Mouse (Mus musculus): ENCODE data around the gene Ifrd1.
"Not testable (repeated sequence)": the region's sequence is repeated elsewhere in the genome, so short reads cannot be mapped to it uniquely, and the experiment has no call there.

Ifrd1 gene

DNA sequence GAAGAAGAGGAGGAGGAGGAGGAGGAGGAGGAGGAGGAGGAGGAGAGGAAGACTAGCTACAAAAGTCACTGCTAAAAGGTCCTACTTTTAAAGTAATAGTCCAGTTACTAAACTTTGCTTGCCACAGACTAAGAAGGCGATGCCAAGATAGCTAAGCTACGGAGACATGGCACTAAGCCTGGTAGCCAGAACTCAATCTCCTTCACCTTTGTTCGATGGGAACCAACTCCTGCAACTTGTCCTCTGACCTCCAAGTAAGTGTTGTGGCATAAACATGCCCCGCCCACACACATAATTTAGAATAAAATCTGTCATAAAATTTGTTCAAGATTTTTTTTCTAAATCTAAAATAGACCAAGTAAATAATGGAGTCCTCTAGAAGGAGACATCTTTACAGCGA lies 50.3 kb downstream of the Ifrd1 start:
- DNase-seq = no peak

DNA sequence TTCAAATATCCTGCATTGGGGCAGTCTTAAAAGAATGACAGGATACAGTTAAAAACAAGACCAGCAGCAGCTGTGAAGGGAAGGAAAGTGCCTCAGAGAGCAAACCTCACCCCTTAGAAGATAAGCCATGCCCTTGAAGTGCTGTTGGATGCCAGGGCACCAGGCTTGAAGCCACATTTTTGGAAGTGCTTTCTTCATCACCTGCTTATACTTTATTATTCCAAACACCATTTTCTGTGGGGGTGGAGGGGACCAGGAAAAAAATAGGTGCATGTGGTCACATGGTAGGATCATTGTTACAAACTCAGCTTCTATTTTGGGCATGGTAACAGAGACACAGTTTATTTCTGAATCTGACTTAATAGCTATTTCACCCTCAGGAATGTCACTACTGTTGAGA lies 50.8 kb downstream of the Ifrd1 start:
- DNase-seq = no peak

DNA sequence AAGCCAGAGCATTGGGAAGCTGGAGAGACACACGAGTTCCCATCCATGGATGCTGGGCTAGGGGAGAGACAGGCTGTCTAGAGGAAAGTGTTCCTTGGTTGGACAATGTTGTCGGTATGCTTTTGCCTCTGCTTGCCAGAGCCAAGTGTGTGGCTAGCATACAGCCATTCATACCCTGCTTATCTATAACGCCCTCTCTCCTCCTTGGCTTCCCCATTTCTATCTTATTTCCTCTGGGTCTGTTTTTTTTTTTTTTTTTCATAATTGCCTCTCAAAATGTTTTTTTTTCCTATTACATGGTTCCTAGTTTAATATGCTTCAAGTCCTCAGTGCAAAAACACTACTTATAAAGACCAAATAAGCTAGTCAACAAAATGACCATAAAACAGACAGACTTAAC lies 62.8 kb downstream of the Ifrd1 start:
- DNase-seq = no peak

DNA sequence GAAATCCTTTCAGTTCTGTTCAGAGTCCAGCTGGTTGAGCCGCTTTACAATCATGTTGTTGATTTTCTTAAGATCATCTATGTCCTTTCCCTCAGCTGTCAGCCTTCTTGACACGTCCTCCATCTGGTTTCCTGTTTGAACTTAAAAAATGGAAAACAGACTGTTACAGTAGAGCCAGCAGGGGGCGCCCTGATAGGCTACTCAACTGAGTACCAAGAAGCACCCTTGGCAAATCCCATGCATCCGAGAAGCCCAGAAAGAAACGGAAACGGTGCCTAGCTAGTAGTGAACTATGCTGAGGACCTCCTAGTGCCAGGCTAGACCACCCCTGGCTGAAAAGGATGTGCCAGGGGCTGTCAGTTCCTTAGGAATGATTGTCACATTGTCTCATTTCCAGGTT lies 71.2 kb downstream of the Ifrd1 start:
- peak in 1 of 2 experiments; percentile 24 for DNase-seq

DNA sequence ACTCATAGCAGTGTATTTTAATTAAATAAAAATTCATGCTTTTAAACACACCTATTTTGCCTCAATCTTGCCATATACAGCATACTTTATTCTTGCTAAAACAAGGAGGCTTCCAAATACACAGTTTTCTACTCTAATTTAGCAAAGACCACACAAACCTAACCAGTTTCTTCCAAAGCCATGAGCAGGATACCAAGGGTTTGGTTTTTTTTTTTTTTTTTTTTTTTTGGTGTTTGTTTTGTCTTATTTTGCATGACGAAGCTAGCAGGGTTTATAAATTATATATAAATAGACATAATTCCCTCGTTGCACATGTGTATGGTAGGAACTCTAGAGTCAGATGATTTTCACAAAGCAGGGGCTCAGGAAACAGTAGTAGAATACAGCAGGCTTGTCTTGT lies 72.1 kb downstream of the Ifrd1 start:
- DNase-seq = no peak

DNA sequence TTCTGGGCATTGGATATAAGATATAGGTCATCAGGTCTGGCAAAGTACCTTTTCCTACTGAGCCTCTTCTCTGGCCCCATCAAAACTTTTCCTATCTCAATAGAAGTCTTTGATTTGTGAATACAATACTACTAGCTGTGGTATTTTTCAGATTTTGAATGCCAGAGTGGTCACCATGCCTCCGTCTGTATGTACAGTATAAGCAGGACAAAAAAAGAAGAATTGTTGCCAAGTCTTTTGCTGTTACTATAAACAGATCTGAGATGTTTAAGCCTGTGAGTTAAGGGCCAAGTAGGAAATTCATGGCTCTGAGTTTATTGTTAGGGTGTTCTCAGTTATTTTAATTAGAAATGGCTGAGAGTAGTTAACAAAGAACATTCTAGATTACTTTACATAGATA lies 73.1 kb downstream of the Ifrd1 start:
- DNase-seq = not testable (repeated sequence)

DNA sequence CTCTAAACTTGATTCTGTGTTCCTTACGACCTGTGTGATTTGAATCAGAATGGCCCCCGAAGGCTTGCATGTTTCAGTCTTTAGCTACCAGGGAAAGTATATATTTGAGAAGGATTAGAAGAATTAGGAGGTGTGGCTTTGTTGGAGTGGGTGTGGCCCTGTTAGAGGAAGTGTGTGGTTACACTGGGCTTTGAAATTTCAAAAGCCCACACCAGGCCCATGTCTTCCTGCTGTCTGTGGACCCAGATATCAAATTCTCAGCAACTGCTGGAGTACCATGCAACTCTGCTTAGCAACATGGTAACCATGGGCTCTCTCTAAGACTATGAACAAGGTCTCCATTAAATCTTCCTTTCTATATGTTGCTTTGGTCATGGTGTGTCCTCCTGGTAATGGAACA lies 76.7 kb downstream of the Ifrd1 start:
- no peak for DNase-seq

DNA sequence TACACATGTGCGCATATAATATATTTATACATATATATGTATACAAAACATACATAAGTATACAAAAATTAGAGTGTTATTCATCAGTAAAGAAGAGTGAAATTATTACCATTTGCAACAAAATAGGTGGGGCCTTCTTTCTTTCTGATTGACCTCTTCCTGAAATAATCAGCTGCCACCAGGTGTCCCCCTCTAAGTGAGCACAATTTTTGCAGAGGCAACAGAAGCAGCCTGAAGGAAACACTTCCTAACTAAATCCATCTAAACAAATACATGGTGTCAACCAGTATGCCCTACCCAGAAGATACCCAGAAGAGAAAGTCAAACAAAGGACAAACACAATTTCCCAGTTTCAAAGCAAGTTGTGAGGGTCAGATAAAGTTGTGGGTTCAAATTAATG lies 78.6 kb downstream of the Ifrd1 start:
- DNase-seq = no peak

DNA sequence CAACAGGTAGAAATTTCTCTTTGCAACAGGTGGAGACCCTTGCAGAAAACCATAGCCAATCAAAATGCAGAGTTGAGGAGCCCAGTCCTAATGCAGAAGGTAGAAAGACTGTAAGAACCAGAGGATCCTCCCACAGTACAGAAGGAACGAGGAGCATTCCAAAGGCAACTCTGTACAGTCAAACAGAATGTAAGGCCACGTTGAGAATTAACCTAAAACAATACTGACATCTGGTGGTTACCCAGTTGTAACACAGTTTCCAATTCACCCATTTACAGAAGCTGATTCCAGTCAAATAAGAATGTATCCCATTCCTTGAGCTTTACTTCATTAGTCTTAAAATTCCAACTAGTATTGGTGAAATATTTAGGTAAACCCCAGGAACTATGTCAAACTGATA lies 83.7 kb downstream of the Ifrd1 start:
- no peak for DNase-seq

DNA sequence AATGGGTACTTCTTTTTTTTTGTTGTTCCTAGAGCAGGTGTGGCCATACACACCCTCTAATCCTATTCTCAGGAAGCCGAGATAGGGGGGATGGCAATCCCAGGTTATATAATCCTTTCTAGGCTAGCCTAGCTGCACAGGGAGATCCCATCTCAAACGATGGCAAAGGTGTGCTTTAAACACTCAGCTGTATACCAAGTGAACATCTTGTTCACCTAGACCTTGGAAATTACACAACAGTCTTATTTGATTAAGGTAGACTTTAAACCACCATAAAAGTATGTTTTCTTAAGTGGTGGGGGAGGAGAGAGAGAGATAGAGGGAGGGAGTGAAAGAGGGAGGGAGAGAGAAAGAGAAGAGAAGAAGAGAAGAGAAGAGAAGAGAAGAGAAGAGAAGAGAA lies 87.5 kb downstream of the Ifrd1 start:
- DNase-seq = no peak

DNA sequence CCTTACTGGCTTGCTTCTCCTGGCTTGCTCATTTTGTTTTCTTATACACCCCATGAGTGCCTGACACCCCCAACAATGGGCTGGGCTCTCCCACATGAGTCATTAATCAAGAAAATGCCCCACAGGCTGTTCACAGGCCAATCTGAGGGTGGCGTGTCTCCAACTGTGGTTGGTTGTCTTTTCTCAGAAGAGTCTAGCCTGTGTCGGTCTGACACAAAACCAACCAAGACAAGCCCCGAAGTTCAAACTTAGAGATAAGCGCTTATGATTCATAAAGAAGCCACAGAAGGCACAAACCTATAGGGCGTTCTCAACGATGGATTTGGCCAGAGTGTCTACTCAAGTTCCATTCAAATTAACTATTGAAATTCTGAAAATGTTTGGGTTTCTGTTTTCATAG lies 94.1 kb downstream of the Ifrd1 start:
- no peak for DNase-seq

DNA sequence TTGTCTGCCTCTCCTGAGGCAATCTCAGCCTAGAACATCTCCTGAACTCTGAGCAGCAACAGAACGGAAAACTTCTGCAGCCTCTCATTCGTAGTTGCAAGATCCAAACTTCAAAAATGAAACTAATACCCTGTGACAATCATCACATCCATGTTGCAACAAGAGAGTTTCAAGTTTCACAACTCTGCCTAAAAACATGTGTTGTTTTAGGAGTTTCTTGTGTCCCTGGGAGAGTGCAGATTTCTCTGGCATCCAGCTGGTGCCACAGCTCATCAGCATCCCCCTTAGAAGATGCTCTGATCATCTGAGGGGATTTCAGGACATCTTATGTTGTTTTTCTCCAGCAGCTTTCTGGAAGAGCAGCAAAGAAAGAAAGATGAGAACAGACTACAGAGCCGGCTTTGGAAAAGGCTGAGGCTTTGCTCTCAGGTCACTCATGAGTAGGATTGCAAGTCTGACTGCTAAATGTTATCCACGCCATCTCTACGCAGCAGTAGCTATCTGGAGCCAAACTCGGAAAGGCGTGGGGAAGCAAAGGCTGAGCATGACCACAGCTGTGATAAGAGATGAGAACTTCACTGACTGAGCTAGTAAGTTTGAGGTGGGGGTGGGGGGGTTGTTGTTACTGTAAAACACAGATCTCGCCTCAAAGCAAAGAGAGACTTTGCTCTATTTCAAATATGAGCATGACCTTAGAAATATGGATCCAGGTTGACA lies 95.8 kb downstream of the Ifrd1 start:
- DNase-seq = no peak
